Mouse (Mus musculus) forebrain, embryonic 13.5 days (tissue): ENCODE measurements around the gene Utp14a. TPM values are rescaled to one million over a fixed set of nuclear protein-coding genes. Genes with fewer than 3 reads are reported as not detected.

ENCODE experiments used
- ATAC-seq: fragments of 200-750 bp; cut with Nextera tagmentation; 2 replicates; pipeline ENCODE4 v1.8.0; 2017
- H3K27ac ChIP-seq: fragments of 300-500 bp; sonication (generic); 2 replicates; pipeline ENCODE4 v1.5.1; 2015; ENCODE audit warnings: inconsistent platforms, mild to moderate bottlenecking, moderate library complexity
- H3K27me3 ChIP-seq: fragments of 300-500 bp; sonication (generic); 2 replicates; pipeline ENCODE4 v1.6.1; 2015; ENCODE audit warnings: mild to moderate bottlenecking, inconsistent platforms
- H3K36me3 ChIP-seq: fragments of 300-500 bp; sonication (generic); 2 replicates; pipeline ENCODE4 v1.6.1; 2015; ENCODE audit warnings: mild to moderate bottlenecking, inconsistent platforms; ENCODE audit not compliant: poor library complexity, severe bottlenecking
- H3K4me1 ChIP-seq: fragments of 300-500 bp; sonication (generic); 2 replicates; pipeline ENCODE4 v1.6.1; 2015; ENCODE audit warnings: inconsistent platforms
- H3K4me2 ChIP-seq: fragments of 300-500 bp; sonication (generic); 2 replicates; pipeline ENCODE4 v1.6.1; 2015; ENCODE audit warnings: inconsistent platforms, mild to moderate bottlenecking, moderate library complexity
- H3K4me3 ChIP-seq: fragments of 300-500 bp; sonication (generic); 2 replicates; pipeline ENCODE4 v1.5.1; 2015; ENCODE audit warnings: mild to moderate bottlenecking, inconsistent platforms
- H3K9ac ChIP-seq: fragments of 300-500 bp; sonication (generic); 2 replicates; pipeline ENCODE4 v1.6.1; 2015; ENCODE audit warnings: mild to moderate bottlenecking, inconsistent platforms
- H3K9me3 ChIP-seq: fragments of 300-500 bp; sonication (generic); replicated peaks from 2 replicates; pipeline ENCODE4 v1.6.1; 2016; ENCODE audit warnings: inconsistent platforms
- WGBS: fragments of 180-500 bp; shearing (Covaris S2); methylation state at CpG from one replicate; pipeline ENCODE4 v1.1.7; 2015; 5-methylcytosine and 5-hydroxymethylcytosine counted together
- polyA plus RNA-seq: library from polyadenylated mRNA; unstranded; fragments of >200 nt; fragmentation: Nextera tagmentation; extraction: Ambion mirVana; gene quantifications from 2 replicates; pipeline ENCODE4 v1.2.1, GENCODE M21; 2015

The Utp14a gene
- polyA plus RNA-seq, 1 experiment from 2014 or later: 23.6 TPM

- H3K27me3 ChIP-seq: no peaks in the 10 kb centered on the region
- no peak overlapping the region for H3K27ac ChIP-seq
- no peak overlapping the region for H3K4me2 ChIP-seq
- H3K4me1 ChIP-seq: no peaks in the 10 kb centered on the region
- no peaks in the 10 kb centered on the region for H3K9me3 ChIP-seq
- no peak overlapping the region for H3K4me3 ChIP-seq
- 35% methylated on average over 3 of the region's 3 CpGs for WGBS
- H3K9ac ChIP-seq: no peak overlapping the region
- no peak for ATAC-seq
- peaks cover 28% of the 10 kb centered on the region; the same call in 1 of the 2 replicates for H3K36me3 ChIP-seq
Observed at GRCm38 (mm10) chrX:48278103-48278502, 21.4 kb downstream of the Utp14a start.

GRCm38 (mm10) chrX:48284386-48285005 lies 27.8 kb downstream of the Utp14a start:
- no peaks in the 10 kb centered on the region for H3K4me1 ChIP-seq

GRCm38 (mm10) chrX:48285006-48285650 lies 28.5 kb downstream of the Utp14a start:
- ATAC-seq: peak; percentile 85
- peaks cover 6% of the 10 kb centered on the region; the same call in 1 of the 2 replicates for H3K36me3 ChIP-seq
- peak overlapping the region; percentile 59 for H3K4me2 ChIP-seq
- no peaks in the 10 kb centered on the region for H3K4me1 ChIP-seq
- no peaks in the 10 kb centered on the region for H3K27me3 ChIP-seq
- peak overlapping the region; percentile 87 for H3K27ac ChIP-seq
- 16% methylated on average over 30 of the region's 42 CpGs for WGBS
- no peaks in the 10 kb centered on the region for H3K9me3 ChIP-seq
- H3K4me3 ChIP-seq: peak overlapping the region; percentile 47
- H3K9ac ChIP-seq: peak overlapping the region; percentile 67

More at GRCm38 (mm10) chrX:48284386-48285005, 27.8 kb downstream of the Utp14a start:
- H3K4me2 ChIP-seq: peak overlapping the region; percentile 59
- H3K4me3 ChIP-seq: peak overlapping the region; percentile 47
- H3K36me3 ChIP-seq: peaks cover 9% of the 10 kb centered on the region; the same call in 1 of the 2 replicates
- H3K9ac ChIP-seq: peak overlapping the region; percentile 67
- WGBS: 14% methylated on average over 23 of the region's 37 CpGs
- no peaks in the 10 kb centered on the region for H3K9me3 ChIP-seq
- H3K27ac ChIP-seq: peak overlapping the region; percentile 87
- H3K27me3 ChIP-seq: no peaks in the 10 kb centered on the region
- ATAC-seq: peak; percentile 91

GRCm38 (mm10) chrX:48285651-48286021 lies 29.0 kb downstream of the Utp14a start:
- Histone ChIP-seq H3K9me3 (no peaks in the 10 kb centered on the region), H3K27me3 (no peaks in the 10 kb centered on the region), H3K9ac (peak overlapping the region; percentile 59), H3K4me3 (peak overlapping the region; percentile 47), H3K4me1 (no peaks in the 10 kb centered on the region), H3K27ac (peak overlapping the region; percentile 25; the same call in 1 of the 2 replicates), H3K36me3 (peaks cover 6% of the 10 kb centered on the region; the same call in 1 of the 2 replicates), H3K4me2 (peak overlapping the region; percentile 59)
- peak; percentile 73 for ATAC-seq
- WGBS: 4% methylated on average over 7 of the region's 34 CpGs

- Histone ChIP-seq H3K27ac (no peak overlapping the region), H3K4me1 (no peaks in the 10 kb centered on the region), H3K4me3 (no peak overlapping the region), H3K9me3 (no peaks in the 10 kb centered on the region), H3K9ac (no peak overlapping the region), H3K27me3 (no peaks in the 10 kb centered on the region), H3K4me2 (0 out of 2 replicates have a peak overlapping the region, but pooled peaks have one; percentile 59), H3K36me3 (0 out of 2 replicates have a peak, but pooled peaks cover 2% of the 10 kb centered on the region)
- WGBS: 30% methylated on average over 6 of the region's 6 CpGs
- ATAC-seq: no peak
Observed at GRCm38 (mm10) chrX:48286488-48286887, 29.8 kb downstream of the Utp14a start.

GRCm38 (mm10) chrX:48288008-48288407 lies 31.3 kb downstream of the Utp14a start:
- 82% methylated on average over 4 of the region's 4 CpGs for WGBS
- ATAC-seq: no peak
- H3K27ac ChIP-seq: no peak overlapping the region
- no peaks in the 10 kb centered on the region for H3K27me3 ChIP-seq
- no peak overlapping the region for H3K4me2 ChIP-seq
- no peaks in the 10 kb centered on the region for H3K36me3 ChIP-seq
- H3K9me3 ChIP-seq: no peaks in the 10 kb centered on the region
- no peaks in the 10 kb centered on the region for H3K4me1 ChIP-seq
- no peak overlapping the region for H3K9ac ChIP-seq
- no peak overlapping the region for H3K4me3 ChIP-seq

GRCm38 (mm10) chrX:48291413-48291812 lies 34.8 kb downstream of the Utp14a start:
- Histone ChIP-seq H3K4me3 (no peak overlapping the region), H3K4me2 (no peak overlapping the region), H3K9me3 (no peaks in the 10 kb centered on the region), H3K36me3 (no peaks in the 10 kb centered on the region), H3K27me3 (no peaks in the 10 kb centered on the region), H3K27ac (no peak overlapping the region), H3K4me1 (no peaks in the 10 kb centered on the region), H3K9ac (no peak overlapping the region)
- no peak for ATAC-seq
- 41% methylated on average over 3 of the region's 3 CpGs for WGBS

GRCm38 (mm10) chrX:48305356-48305755 lies 48.7 kb downstream of the Utp14a start:
- H3K27me3 ChIP-seq: no peaks in the 10 kb centered on the region
- H3K4me1 ChIP-seq: 0 out of 2 replicates have a peak, but pooled peaks cover 1% of the 10 kb centered on the region
- no peaks in the 10 kb centered on the region for H3K36me3 ChIP-seq
- H3K9me3 ChIP-seq: no peaks in the 10 kb centered on the region
- H3K27ac ChIP-seq: no peak overlapping the region
- WGBS: 84% methylated on average over 4 of the region's 4 CpGs
- no peak overlapping the region for H3K4me2 ChIP-seq
- no peak for ATAC-seq
- H3K4me3 ChIP-seq: no peak overlapping the region
- no peak overlapping the region for H3K9ac ChIP-seq

- Histone ChIP-seq H3K27me3 (no peaks in the 10 kb centered on the region; the same call in 1 of the 2 replicates), H3K4me1 (peaks cover 14% of the 10 kb centered on the region; the same call in 1 of the 2 replicates), H3K9ac (no peak overlapping the region), H3K27ac (no peak overlapping the region), H3K4me3 (peak overlapping the region; percentile 22), H3K36me3 (no peaks in the 10 kb centered on the region), H3K9me3 (no peaks in the 10 kb centered on the region), H3K4me2 (peak overlapping the region; percentile 51)
- WGBS: 24% methylated on average over 26 of the region's 26 CpGs
- ATAC-seq: no peak
Observed at GRCm38 (mm10) chrX:48310706-48311517, 54.2 kb downstream of the Utp14a start.

- Histone ChIP-seq H3K9me3 (no peaks in the 10 kb centered on the region), H3K4me1 (peaks cover 14% of the 10 kb centered on the region; the same call in 1 of the 2 replicates), H3K36me3 (no peaks in the 10 kb centered on the region), H3K4me2 (no peak overlapping the region), H3K27ac (no peak overlapping the region), H3K9ac (no peak overlapping the region), H3K27me3 (peaks cover 6% of the 10 kb centered on the region), H3K4me3 (no peak overlapping the region)
- ATAC-seq: no peak
- 82% methylated on average over 5 of the region's 5 CpGs for WGBS
Observed at GRCm38 (mm10) chrX:48311727-48312126, 55.1 kb downstream of the Utp14a start.

GRCm38 (mm10) chrX:48314530-48315079 lies 57.9 kb downstream of the Utp14a start:
- Histone ChIP-seq H3K4me2 (peak overlapping the region; percentile 63), H3K27ac (no peak overlapping the region), H3K36me3 (no peaks in the 10 kb centered on the region), H3K4me1 (peaks cover 14% of the 10 kb centered on the region; the same call in 1 of the 2 replicates), H3K9me3 (no peaks in the 10 kb centered on the region), H3K9ac (peak overlapping the region; percentile 54), H3K4me3 (peak overlapping the region; percentile 41), H3K27me3 (peaks cover 15% of the 10 kb centered on the region)
- peak; percentile 87 for ATAC-seq
- WGBS: 16% methylated on average over 33 of the region's 33 CpGs
